Mouse (Mus musculus): ENCODE measurements around the gene Sgf29. TPM values are rescaled to one million over a fixed set of nuclear protein-coding genes. Genes with fewer than 3 reads are reported as not detected.

Gene Sgf29
- polyA plus RNA-seq, 1 experiment: 23.9 TPM

DNA sequence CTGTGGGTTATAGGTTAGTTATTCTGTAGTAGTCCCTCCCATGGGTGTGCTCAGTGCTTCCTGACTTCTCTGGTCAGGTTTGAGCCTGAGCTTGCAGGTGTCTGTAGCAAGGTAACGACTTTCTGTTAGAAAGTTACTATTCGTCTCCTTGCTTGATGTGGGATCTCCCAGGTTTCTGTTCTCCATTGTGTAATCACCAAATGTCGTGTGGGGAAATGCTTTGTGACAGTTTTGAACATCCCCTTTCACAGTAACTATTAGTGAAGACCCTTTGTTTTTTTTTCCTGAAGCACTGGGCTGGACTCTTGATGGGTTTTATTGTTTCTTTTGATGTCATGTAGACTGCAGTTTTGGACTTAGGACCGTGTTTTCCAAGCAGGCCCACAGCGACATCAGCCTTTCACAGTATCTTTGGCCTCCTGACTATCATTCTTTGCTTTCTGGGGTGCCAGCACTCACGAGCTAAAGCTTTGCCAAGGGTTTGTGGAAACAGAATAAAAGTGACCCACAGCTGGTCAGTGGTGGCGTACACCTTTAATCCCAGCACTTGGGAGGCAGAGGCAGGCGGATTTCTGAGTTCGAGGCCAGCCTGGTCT is 18.5 kb downstream of the Sgf29 start:
- Histone ChIP-seq H3K27me3 (ENCODE audit: control insufficient read depth, insufficient read depth, low read length) (no peaks in the 10 kb centered on the region), H3K4me1 (ENCODE audit: control insufficient read depth, insufficient read depth, insufficient read length, low read length) (peaks cover 9% of the 10 kb centered on the region), H3K27ac (ENCODE audit: insufficient read depth, low read depth, low read length) (no peak overlapping the region), H3K36me3 (ENCODE audit: control insufficient read depth, insufficient read depth, low read length) (peaks cover 15% of the 10 kb centered on the region), H3K4me3 (ENCODE audit: low read depth, low read length) (no peak overlapping the region)
- TF ChIP-seq CTCF (IDR thresholded peaks at IDR 0.05; ENCODE audit: extremely low read depth, insufficient read length, insufficient replicate concordance, low read depth, low read length) (no peak), POLR2A (IDR thresholded peaks at IDR 0.05; ENCODE audit: low read depth, low read length) (no peak)
- WGBS: 45% methylated on average over 9 of the region's 9 CpGs

DNA sequence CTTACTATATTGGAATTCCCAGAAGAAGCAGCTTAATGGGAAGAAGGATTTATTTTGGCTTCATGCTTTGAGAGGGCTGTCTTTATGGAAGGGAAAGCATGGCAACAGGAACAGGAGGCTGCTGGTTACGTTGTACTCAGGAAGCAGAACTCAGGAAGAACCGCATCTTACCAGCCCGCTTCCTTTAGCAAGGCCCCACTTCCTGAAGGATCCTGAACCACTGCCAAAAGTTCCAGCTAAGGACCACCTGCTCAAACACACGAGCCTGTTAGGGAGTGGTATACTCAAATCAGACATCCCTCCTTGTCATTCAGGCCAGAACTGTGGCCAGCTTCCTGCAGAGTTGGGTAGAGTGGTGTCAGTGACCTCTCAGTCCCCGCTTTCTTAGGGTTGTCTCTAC is 19.3 kb downstream of the Sgf29 start:
- no peaks in the 10 kb centered on the region for H3K27me3 ChIP-seq (ENCODE audit: control insufficient read depth, insufficient read depth, low read length)
- H3K27ac ChIP-seq (ENCODE audit: insufficient read depth, low read depth, low read length): no peak overlapping the region
- TF ChIP-seq POLR2A (IDR thresholded peaks at IDR 0.05; ENCODE audit: low read depth, low read length): no peak
- TF ChIP-seq CTCF (IDR thresholded peaks at IDR 0.05; ENCODE audit: extremely low read depth, insufficient read length, insufficient replicate concordance, low read depth, low read length): no peak
- 66% methylated on average over 5 of the region's 5 CpGs for WGBS
- peaks cover 18% of the 10 kb centered on the region for H3K36me3 ChIP-seq (ENCODE audit: control insufficient read depth, insufficient read depth, low read length)
- peaks cover 9% of the 10 kb centered on the region for H3K4me1 ChIP-seq (ENCODE audit: control insufficient read depth, insufficient read depth, insufficient read length, low read length)
- no peak overlapping the region for H3K4me3 ChIP-seq (ENCODE audit: low read depth, low read length)

DNA sequence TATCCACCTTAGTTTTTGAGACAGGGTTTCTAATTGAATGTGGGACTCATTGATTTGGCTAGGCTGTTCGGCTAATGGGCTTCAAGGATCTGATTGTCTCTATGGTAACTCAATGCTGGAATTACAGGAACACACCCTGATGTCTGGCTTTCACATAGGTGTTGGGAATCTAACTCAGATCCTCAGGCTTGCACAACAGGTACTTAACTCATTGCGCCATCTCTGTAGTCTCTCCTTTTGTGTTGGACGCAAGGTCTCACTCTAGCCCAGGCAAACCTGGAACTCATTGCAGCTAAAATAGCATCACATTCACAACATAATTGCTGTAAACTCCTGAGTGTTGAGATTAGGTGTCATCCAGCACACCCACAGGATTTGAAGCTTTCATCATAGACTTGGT is 21.0 kb downstream of the Sgf29 start:
- Histone ChIP-seq H3K36me3 (ENCODE audit: control insufficient read depth, insufficient read depth, low read length) (peaks cover 14% of the 10 kb centered on the region), H3K4me1 (ENCODE audit: control insufficient read depth, insufficient read depth, insufficient read length, low read length) (peaks cover 9% of the 10 kb centered on the region), H3K4me3 (ENCODE audit: low read depth, low read length) (no peak overlapping the region), H3K27ac (ENCODE audit: insufficient read depth, low read depth, low read length) (no peak overlapping the region), H3K27me3 (ENCODE audit: control insufficient read depth, insufficient read depth, low read length) (no peaks in the 10 kb centered on the region)
- no peak for TF ChIP-seq POLR2A (IDR thresholded peaks at IDR 0.05; ENCODE audit: low read depth, low read length)
- WGBS: 89% methylated on average over 3 of the region's 3 CpGs

DNA sequence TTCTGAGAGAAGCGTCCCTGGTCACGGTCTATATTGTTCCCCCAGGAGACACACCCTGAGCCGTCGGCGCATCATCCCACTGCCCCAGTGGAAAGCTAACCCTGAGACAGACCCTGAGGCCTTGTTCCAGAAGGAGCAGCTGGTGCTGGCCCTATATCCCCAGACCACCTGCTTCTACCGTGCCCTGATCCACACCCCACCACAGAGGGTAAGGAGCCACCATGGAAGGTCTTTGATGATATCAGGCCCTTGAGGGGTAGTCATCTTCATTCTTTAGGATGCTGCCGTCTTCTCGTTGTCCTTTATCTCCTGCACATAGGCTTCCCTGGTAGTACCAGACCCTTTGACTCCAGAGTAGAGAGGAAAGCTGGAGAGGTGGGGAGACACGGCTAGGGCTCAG is 23.0 kb downstream of the Sgf29 start:
- TF ChIP-seq CTCF (IDR thresholded peaks at IDR 0.05; ENCODE audit: extremely low read depth, insufficient read length, insufficient replicate concordance, low read depth, low read length) (no peak), POLR2A (IDR thresholded peaks at IDR 0.05; ENCODE audit: low read depth, low read length) (no peak)
- peaks cover 22% of the 10 kb centered on the region for H3K4me1 ChIP-seq (ENCODE audit: control insufficient read depth, insufficient read depth, insufficient read length, low read length)
- no peak overlapping the region for H3K4me3 ChIP-seq (ENCODE audit: low read depth, low read length)
- H3K27ac ChIP-seq (ENCODE audit: insufficient read depth, low read depth, low read length): no peak overlapping the region
- WGBS: 94% methylated on average over 9 of the region's 9 CpGs
- no peaks in the 10 kb centered on the region for H3K27me3 ChIP-seq (ENCODE audit: control insufficient read depth, insufficient read depth, low read length)
- H3K36me3 ChIP-seq (ENCODE audit: control insufficient read depth, insufficient read depth, low read length): peaks cover 9% of the 10 kb centered on the region; the same call in 1 of the 2 replicates

DNA sequence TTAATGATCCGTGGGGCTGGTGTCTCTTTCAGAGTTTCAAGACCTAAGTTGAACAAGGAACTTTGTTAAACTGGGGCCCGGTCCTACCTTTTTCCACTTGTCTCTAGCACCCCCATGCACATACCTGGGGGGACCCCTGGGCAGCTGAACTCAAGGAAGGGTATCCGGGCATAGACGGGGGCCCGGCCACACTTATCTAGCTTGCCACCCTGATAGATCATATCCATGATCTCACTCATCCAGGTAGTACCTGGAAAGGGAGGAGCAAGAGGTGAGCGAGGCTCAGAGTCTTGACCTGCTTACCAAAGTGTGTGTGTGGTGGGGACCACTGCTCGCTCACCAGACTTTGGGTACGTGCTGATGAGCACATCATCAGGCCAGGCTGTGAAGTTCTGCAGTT is 26.0 kb downstream of the Sgf29 start:
- H3K36me3 ChIP-seq (ENCODE audit: control insufficient read depth, insufficient read depth, low read length): peaks cover 9% of the 10 kb centered on the region; the same call in 1 of the 2 replicates
- H3K27me3 ChIP-seq (ENCODE audit: control insufficient read depth, insufficient read depth, low read length): no peaks in the 10 kb centered on the region
- no peak overlapping the region for H3K27ac ChIP-seq (ENCODE audit: insufficient read depth, low read depth, low read length)
- H3K4me1 ChIP-seq (ENCODE audit: control insufficient read depth, insufficient read depth, insufficient read length, low read length): peaks cover 15% of the 10 kb centered on the region; the same call in 1 of the 2 replicates
- H3K4me3 ChIP-seq (ENCODE audit: low read depth, low read length): no peak overlapping the region
- TF ChIP-seq POLR2A (IDR thresholded peaks at IDR 0.05; ENCODE audit: low read depth, low read length) (no peak), CTCF (IDR thresholded peaks at IDR 0.05; ENCODE audit: extremely low read depth, insufficient read length, insufficient replicate concordance, low read depth, low read length) (no peak)
- WGBS: 94% methylated on average over 8 of the region's 8 CpGs

DNA sequence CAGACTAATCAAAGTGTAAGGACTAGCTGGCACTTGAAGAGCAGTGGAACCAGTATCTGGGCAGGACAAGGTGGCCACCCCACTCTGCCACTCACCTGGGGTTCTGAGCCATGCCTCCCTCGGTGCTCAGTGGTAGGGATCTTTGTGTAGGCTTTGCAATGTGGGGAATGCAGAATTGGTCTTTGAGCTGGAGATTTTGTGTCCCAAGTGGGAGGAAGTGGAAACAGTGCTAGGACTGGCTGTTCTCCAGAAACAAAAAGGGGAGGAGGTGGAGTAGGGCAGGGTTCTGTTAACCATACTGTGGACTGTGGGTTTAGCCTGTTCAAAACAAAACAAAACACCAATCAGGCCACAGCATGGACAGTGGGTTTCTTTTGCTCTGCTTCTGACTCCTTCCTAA is 27.1 kb downstream of the Sgf29 start, which contains the start of gene Sult1a1:
Sult1a1 (minus strand) TSS at position 226 of the 400 bp plus-strand sequence.
- TF ChIP-seq CTCF (IDR thresholded peaks at IDR 0.05; ENCODE audit: extremely low read depth, insufficient read length, insufficient replicate concordance, low read depth, low read length): no peak
- TF ChIP-seq POLR2A (IDR thresholded peaks at IDR 0.05; ENCODE audit: low read depth, low read length): no peak
- H3K27me3 ChIP-seq (ENCODE audit: control insufficient read depth, insufficient read depth, low read length): no peaks in the 10 kb centered on the region
- peaks cover 9% of the 10 kb centered on the region; the same call in 1 of the 2 replicates for H3K36me3 ChIP-seq (ENCODE audit: control insufficient read depth, insufficient read depth, low read length)
- H3K27ac ChIP-seq (ENCODE audit: insufficient read depth, low read depth, low read length): peak within 1 kb of the TSS; percentile 85
- peak within 1 kb of the TSS; percentile 20 for H3K4me3 ChIP-seq (ENCODE audit: low read depth, low read length)
- WGBS: 13% methylated on average over 1 of the region's 1 CpGs
- H3K4me1 ChIP-seq (ENCODE audit: control insufficient read depth, insufficient read depth, insufficient read length, low read length): peaks cover 17% of the 10 kb centered on the region; the same call in 1 of the 2 replicates

DNA sequence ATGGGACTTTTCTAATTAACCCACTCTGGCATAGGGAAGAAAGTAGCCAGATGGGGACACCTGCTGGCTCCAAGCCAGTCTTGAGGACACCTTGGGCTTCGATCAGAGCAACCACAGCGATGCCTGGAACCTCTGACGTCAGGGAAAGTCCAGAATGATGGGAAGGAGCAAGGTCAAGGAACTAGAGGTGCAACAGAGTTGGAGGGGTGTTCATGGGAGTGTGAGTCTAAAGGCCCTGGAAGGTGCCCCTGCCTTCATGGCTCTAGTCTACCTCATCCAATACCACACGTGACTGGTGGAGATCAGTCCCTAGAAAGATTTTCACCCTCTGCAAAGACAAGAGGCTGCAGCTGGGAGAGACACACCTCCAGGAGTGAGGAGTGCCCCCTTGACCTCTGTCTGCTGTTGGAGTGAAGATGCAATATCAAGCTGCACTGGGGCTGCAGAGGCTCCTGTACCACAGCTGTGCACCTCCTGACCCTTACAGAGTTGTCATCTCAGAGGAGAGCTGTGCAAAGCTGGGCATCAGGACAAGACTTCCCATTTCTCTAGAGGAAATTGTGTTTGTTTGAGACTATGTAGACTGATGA is 27.6 kb downstream of the Sgf29 start:
- WGBS: 18% methylated on average over 4 of the region's 4 CpGs

More for the DNA sequence above, 27.6 kb downstream of the Sgf29 start:
- H3K27me3 ChIP-seq (ENCODE audit: control insufficient read depth, insufficient read depth, low read length): no peaks in the 10 kb centered on the region
- H3K4me1 ChIP-seq (ENCODE audit: control insufficient read depth, insufficient read depth, insufficient read length, low read length): peaks cover 17% of the 10 kb centered on the region; the same call in 1 of the 2 replicates
- H3K27ac ChIP-seq (ENCODE audit: insufficient read depth, low read depth, low read length): peak overlapping the region; percentile 43
- TF ChIP-seq POLR2A (IDR thresholded peaks at IDR 0.05; ENCODE audit: low read depth, low read length): no peak
- no peak for TF ChIP-seq CTCF (IDR thresholded peaks at IDR 0.05; ENCODE audit: extremely low read depth, insufficient read length, insufficient replicate concordance, low read depth, low read length)
- H3K4me3 ChIP-seq (ENCODE audit: low read depth, low read length): no peak overlapping the region
- H3K36me3 ChIP-seq (ENCODE audit: control insufficient read depth, insufficient read depth, low read length): peaks cover 9% of the 10 kb centered on the region; the same call in 1 of the 2 replicates

All from small intestine, adult 2 months (tissue).